Comparison of ENCODE assay signal across 33 mouse cellular contexts in genomic region chr6:53937143-53938134, GRCm38 (mm10). TPM values are rescaled to one million over a fixed set of nuclear protein-coding genes. Genes with fewer than 3 reads are reported as not detected.
DNase-seq lines count a peak whose midpoint lies in the region; ATAC-seq lines count a peak whose summit lies in the region.
"Had no signal": no experiment of that assay in that cellular context is flagged by ENCODE, and none has a peak within 500 bp of the region (broad histone marks: within the 10 kb centered on the region; RNA-seq: fewer than 3 reads in every experiment).

No protein-coding gene starts in this region.

- H3K27ac ChIP-seq in lung, embryonic 15.5 days = peak overlapping the region; percentile 46; the same call in 1 of the 2 replicates
- H3K27ac ChIP-seq in limb, embryonic 10.5 days = no peak overlapping the region
- H3K27ac ChIP-seq: forebrain, embryonic 13.5 days; hindbrain, embryonic 15.5 days; limb, embryonic 15.5 days; liver, embryonic 15.5 days; midbrain, embryonic 12.5 days had no signal

- intact Hi-C loops in left cerebral cortex, postnatal 14 days (cut with DNase I) = no loop called here

- peak; percentile 46; the same call in 1 of the 2 replicates for ATAC-seq in lung, embryonic 15.5 days (ENCODE audit: borderline replicate concordance, extremely low read depth, low FRiP score, low TSS enrichment)
- ATAC-seq: activated CD4-positive, CD25-positive, alpha-beta regulatory T cell, adult 4 months; forebrain, embryonic 13.5 days had no signal

- H3K9me3 ChIP-seq in lung, embryonic 15.5 days = no peaks in the 10 kb centered on the region
- H3K9me3 ChIP-seq in limb, embryonic 10.5 days (replicated peaks) = no peaks in the 10 kb centered on the region
- H3K9me3 ChIP-seq: forebrain, embryonic 13.5 days; hindbrain, embryonic 15.5 days; limb, embryonic 15.5 days; liver, embryonic 15.5 days; midbrain, embryonic 12.5 days had no signal

- 52% methylated on average over 15 of the region's 15 CpGs for WGBS in lung, embryonic 15.5 days
- WGBS in limb, embryonic 10.5 days = 88% methylated on average over 15 of the region's 15 CpGs

- H3K4me3 ChIP-seq in lung, embryonic 15.5 days = no peak overlapping the region
- H3K4me3 ChIP-seq in limb, embryonic 10.5 days = no peak overlapping the region
- H3K4me3 ChIP-seq: forebrain, embryonic 13.5 days; hindbrain, embryonic 15.5 days; layer of hippocampus, adult 2 months; limb, embryonic 15.5 days; liver, embryonic 15.5 days; midbrain, embryonic 12.5 days had no signal

- peaks cover 20% of the 10 kb centered on the region for H3K4me1 ChIP-seq in lung, embryonic 15.5 days
- H3K4me1 ChIP-seq in limb, embryonic 10.5 days = peaks cover 27% of the 10 kb centered on the region
- H3K4me1 ChIP-seq: forebrain, embryonic 13.5 days; liver, embryonic 15.5 days had no signal

- no peak overlapping the region for H3K9ac ChIP-seq in lung, embryonic 15.5 days
- H3K9ac ChIP-seq: forebrain, embryonic 13.5 days; hindbrain, embryonic 15.5 days; limb, embryonic 15.5 days; liver, embryonic 15.5 days; midbrain, embryonic 12.5 days had no signal

- no peak for DNase-seq in lung, postnatal 10 days
- DNase-seq in limb, embryonic 10.5 days (ENCODE audit: low spot score) = peak; percentile 15
- peak; percentile 66 for DNase-seq in lung, postnatal 36 days
- DNase-seq in yolk sac, embryonic 10.5 days (ENCODE audit: low spot score) = peak; percentile 42
- no peak for DNase-seq in left cerebral cortex, postnatal 14 days (ENCODE audit: low spot score in 2 of 2)
- no peak for DNase-seq in right cerebral cortex, postnatal 4 days
- DNase-seq: adrenal gland, adult 8-10 months; cerebellum, adult 18-20 months; cerebellum, postnatal 14 days; kidney, adult 11 months; kidney, postnatal 10 days; layer of hippocampus, postnatal 36 days; right cerebral cortex, postnatal 14 days; thymus, adult 2 months; thymus, postnatal 4 days had no signal

- H3K27me3 ChIP-seq in lung, embryonic 15.5 days = no peaks in the 10 kb centered on the region
- H3K27me3 ChIP-seq in limb, embryonic 10.5 days (ENCODE audit: low read depth, poor library complexity, severe bottlenecking) = no peaks in the 10 kb centered on the region
- H3K27me3 ChIP-seq: forebrain, embryonic 13.5 days; hindbrain, embryonic 15.5 days; limb, embryonic 15.5 days; liver, embryonic 15.5 days had no signal

- H3K36me3 ChIP-seq in lung, embryonic 15.5 days = no peaks in the 10 kb centered on the region
- H3K36me3 ChIP-seq in limb, embryonic 10.5 days = no peaks in the 10 kb centered on the region
- H3K36me3 ChIP-seq: hindbrain, embryonic 15.5 days; limb, embryonic 15.5 days; liver, embryonic 15.5 days; midbrain, embryonic 12.5 days had no signal

- H3K4me2 ChIP-seq in lung, embryonic 15.5 days = no peak overlapping the region
- H3K4me2 ChIP-seq: forebrain, embryonic 13.5 days; hindbrain, embryonic 15.5 days; limb, embryonic 15.5 days; liver, embryonic 15.5 days; midbrain, embryonic 12.5 days had no signal

RNA-seq across cellular contexts. Expression of gene Cpvl, which starts 41.0 kb away (rescaled TPM):
- 0.14 and 0.19 TPM in 2 replicates for polyA plus RNA-seq in lung, embryonic 15.5 days (2015; fragmentation: Nextera tagmentation; extraction: Ambion mirVana)
- 0.16 and 0.40 TPM in 2 replicates for polyA plus RNA-seq in limb, embryonic 10.5 days (2016; fragmentation: Nextera tagmentation; extraction: Ambion mirVana)
- total RNA-seq in left cerebral cortex, postnatal 14 days (2021) = not detected
- total RNA-seq: adrenal gland, adult 8-10 months; gastrocnemius, adult 18-20 months; hematopoietic stem cell, adult 5-6 weeks; layer of hippocampus, adult 2 months; layer of hippocampus, postnatal 36 days; left cerebral cortex, postnatal 25 days; megakaryocyte progenitor cell, adult 5-6 weeks; MEL; monocyte, adult 5-6 weeks; neutrophil, adult 5-6 weeks had no signal
- polyA plus RNA-seq: activated CD4-positive, CD25-positive, alpha-beta regulatory T cell, adult 4 months; C2C12; forebrain, embryonic 13.5 days; heart, postnatal 0 days; hindbrain, embryonic 15.5 days; liver, embryonic 15.5 days; midbrain, embryonic 12.5 days; spleen, adult 2 months; thymus, adult 2 months had no signal

Comparison
In these comparisons a context has a peak if more than half of its experiments do, and no peak if none do; other contexts are left out.
1. DNase-seq: peak in limb, embryonic 10.5 days (single experiment), lung, postnatal 36 days (single experiment) and yolk sac, embryonic 10.5 days (single experiment); none in lung, postnatal 10 days (single experiment), left cerebral cortex, postnatal 14 days (0 of 2) and right cerebral cortex, postnatal 4 days (single experiment).